Mouse (Mus musculus) midbrain, embryonic 10.5 days (tissue): ENCODE measurements around the gene Lhfpl3. TPM values are rescaled to one million over a fixed set of nuclear protein-coding genes. Genes with fewer than 3 reads are reported as not detected.

ENCODE experiments used
- DNase-seq: peaks from one replicate; pipeline ENCODE4 v3.0.0-alpha.2; 2017; ENCODE audit warnings: low spot score
- H3K27ac ChIP-seq: fragments of 300-500 bp; sonication (generic); replicated peaks from 2 replicates; pipeline ENCODE4 v1.5.1; 2016; ENCODE audit warnings: mild to moderate bottlenecking
- H3K27me3 ChIP-seq: fragments of 300-500 bp; sonication (generic); 2 replicates; pipeline ENCODE4 v1.6.1; 2016; ENCODE audit warnings: low read depth, mild to moderate bottlenecking; ENCODE audit not compliant: poor library complexity, severe bottlenecking
- H3K36me3 ChIP-seq: fragments of 300-500 bp; sonication (generic); 2 replicates; pipeline ENCODE4 v1.6.1; 2016; ENCODE audit warnings: mild to moderate bottlenecking, moderate library complexity
- H3K4me1 ChIP-seq: fragments of 300-500 bp; sonication (generic); 2 replicates; pipeline ENCODE4 v1.6.1; 2016
- H3K4me3 ChIP-seq: fragments of 300-500 bp; sonication (generic); 2 replicates; pipeline ENCODE4 v1.5.1; 2016; ENCODE audit warnings: mild to moderate bottlenecking, moderate library complexity
- H3K9me3 ChIP-seq: fragments of 300-500 bp; sonication (generic); replicated peaks from 2 replicates; pipeline ENCODE4 v1.6.1; 2016; ENCODE audit warnings: mild to moderate bottlenecking
- WGBS: fragments of 180-500 bp; shearing (Covaris S2); methylation state at CpG from one replicate; pipeline ENCODE4 v1.1.7; 2016; 5-methylcytosine and 5-hydroxymethylcytosine counted together
- polyA plus RNA-seq: library from polyadenylated mRNA; unstranded; fragments of >200 nt; fragmentation: Nextera tagmentation; extraction: Ambion mirVana; gene quantifications from 2 replicates; pipeline ENCODE4 v1.2.1, GENCODE M21; 2016

Lhfpl3 gene
- polyA plus RNA-seq, 1 experiment from 2014 or later = 0.30 TPM

GRCm38 (mm10) chr5:23094894-23095293 lies 349.0 kb downstream of the Lhfpl3 start:
- Histone ChIP-seq H3K4me3 (no peak overlapping the region), H3K4me1 (peaks cover 6% of the 10 kb centered on the region), H3K36me3 (no peaks in the 10 kb centered on the region), H3K27me3 (no peaks in the 10 kb centered on the region), H3K27ac (no peak overlapping the region), H3K9me3 (no peaks in the 10 kb centered on the region)
- WGBS = 80% methylated on average over 1 of the region's 1 CpGs
- no peak for DNase-seq

- Histone ChIP-seq H3K9me3 (no peaks in the 10 kb centered on the region), H3K36me3 (no peaks in the 10 kb centered on the region), H3K4me1 (no peaks in the 10 kb centered on the region), H3K4me3 (no peak overlapping the region), H3K27me3 (no peaks in the 10 kb centered on the region), H3K27ac (no peak overlapping the region)
- WGBS = 88% methylated on average over 2 of the region's 2 CpGs
- no peak for DNase-seq
Observed at GRCm38 (mm10) chr5:23106536-23106935, 360.7 kb downstream of the Lhfpl3 start.

GRCm38 (mm10) chr5:23111307-23111706 lies 365.4 kb downstream of the Lhfpl3 start:
- 88% methylated on average over 6 of the region's 6 CpGs for WGBS
- Histone ChIP-seq H3K9me3 (no peaks in the 10 kb centered on the region), H3K27me3 (no peaks in the 10 kb centered on the region), H3K36me3 (no peaks in the 10 kb centered on the region), H3K4me1 (no peaks in the 10 kb centered on the region), H3K4me3 (no peak overlapping the region), H3K27ac (no peak overlapping the region)
- DNase-seq = no peak

GRCm38 (mm10) chr5:23114249-23114648 lies 368.4 kb downstream of the Lhfpl3 start:
- H3K4me3 ChIP-seq = no peak overlapping the region
- no peaks in the 10 kb centered on the region for H3K36me3 ChIP-seq
- DNase-seq = no peak
- no peaks in the 10 kb centered on the region for H3K4me1 ChIP-seq
- H3K27me3 ChIP-seq = no peaks in the 10 kb centered on the region
- no peak overlapping the region for H3K27ac ChIP-seq
- H3K9me3 ChIP-seq = no peaks in the 10 kb centered on the region
- 90% methylated on average over 4 of the region's 4 CpGs for WGBS

GRCm38 (mm10) chr5:23126851-23127250 lies 381.0 kb downstream of the Lhfpl3 start:
- Histone ChIP-seq H3K36me3 (no peaks in the 10 kb centered on the region), H3K27me3 (no peaks in the 10 kb centered on the region), H3K9me3 (no peaks in the 10 kb centered on the region), H3K4me1 (no peaks in the 10 kb centered on the region), H3K4me3 (no peak overlapping the region), H3K27ac (no peak overlapping the region)
- DNase-seq = no peak
- WGBS = 55% methylated on average over 2 of the region's 2 CpGs

- peaks cover 3% of the 10 kb centered on the region; the same call in 1 of the 2 replicates for H3K4me1 ChIP-seq
- no peaks in the 10 kb centered on the region for H3K9me3 ChIP-seq
- no peaks in the 10 kb centered on the region for H3K27me3 ChIP-seq
- no peaks in the 10 kb centered on the region for H3K36me3 ChIP-seq
- H3K4me3 ChIP-seq = no peak overlapping the region
- DNase-seq = no peak
- 85% methylated on average over 9 of the region's 9 CpGs for WGBS
- no peak overlapping the region for H3K27ac ChIP-seq
Observed at GRCm38 (mm10) chr5:23140183-23140921, 394.5 kb downstream of the Lhfpl3 start.

- 90% methylated on average over 4 of the region's 4 CpGs for WGBS
- no peak for DNase-seq
- no peaks in the 10 kb centered on the region for H3K27me3 ChIP-seq
Observed at GRCm38 (mm10) chr5:23153210-23153609, 407.4 kb downstream of the Lhfpl3 start.

GRCm38 (mm10) chr5:23154439-23154838 lies 408.6 kb downstream of the Lhfpl3 start:
- WGBS = 87% methylated on average over 1 of the region's 1 CpGs
- no peak for DNase-seq

More at GRCm38 (mm10) chr5:23153210-23153609, 407.4 kb downstream of the Lhfpl3 start:
- Histone ChIP-seq H3K4me3 (no peak overlapping the region), H3K9me3 (no peaks in the 10 kb centered on the region), H3K4me1 (no peaks in the 10 kb centered on the region), H3K36me3 (no peaks in the 10 kb centered on the region), H3K27ac (no peak overlapping the region)

GRCm38 (mm10) chr5:23165947-23166350 lies 420.1 kb downstream of the Lhfpl3 start:
- DNase-seq = no peak
- Histone ChIP-seq H3K9me3 (no peaks in the 10 kb centered on the region), H3K4me3 (no peak overlapping the region), H3K4me1 (peaks cover 13% of the 10 kb centered on the region), H3K27me3 (no peaks in the 10 kb centered on the region), H3K27ac (0 out of 2 replicates have a peak overlapping the region, but pooled peaks have one; percentile 28), H3K36me3 (no peaks in the 10 kb centered on the region)
- 27% methylated on average over 6 of the region's 6 CpGs for WGBS

More at GRCm38 (mm10) chr5:23154439-23154838, 408.6 kb downstream of the Lhfpl3 start:
- no peaks in the 10 kb centered on the region for H3K4me1 ChIP-seq
- no peak overlapping the region for H3K4me3 ChIP-seq
- no peaks in the 10 kb centered on the region for H3K27me3 ChIP-seq
- H3K9me3 ChIP-seq = no peaks in the 10 kb centered on the region
- no peak overlapping the region for H3K27ac ChIP-seq
- no peaks in the 10 kb centered on the region for H3K36me3 ChIP-seq

GRCm38 (mm10) chr5:23166658-23167057 lies 420.8 kb downstream of the Lhfpl3 start:
- no peak overlapping the region for H3K4me3 ChIP-seq
- no peaks in the 10 kb centered on the region for H3K27me3 ChIP-seq
- H3K4me1 ChIP-seq = peaks cover 13% of the 10 kb centered on the region
- no peak for DNase-seq
- 84% methylated on average over 1 of the region's 1 CpGs for WGBS
- H3K36me3 ChIP-seq = no peaks in the 10 kb centered on the region
- H3K9me3 ChIP-seq = no peaks in the 10 kb centered on the region
- H3K27ac ChIP-seq = no peak overlapping the region

GRCm38 (mm10) chr5:23189633-23190032 lies 443.8 kb downstream of the Lhfpl3 start:
- no peaks in the 10 kb centered on the region for H3K4me1 ChIP-seq
- 90% methylated on average over 6 of the region's 6 CpGs for WGBS

GRCm38 (mm10) chr5:23196879-23197278 lies 451.0 kb downstream of the Lhfpl3 start:
- no peaks in the 10 kb centered on the region for H3K36me3 ChIP-seq
- DNase-seq = no peak
- 92% methylated on average over 4 of the region's 4 CpGs for WGBS
- H3K4me3 ChIP-seq = no peak overlapping the region
- H3K27me3 ChIP-seq = no peaks in the 10 kb centered on the region
- no peak overlapping the region for H3K27ac ChIP-seq
- no peaks in the 10 kb centered on the region for H3K9me3 ChIP-seq
- H3K4me1 ChIP-seq = no peaks in the 10 kb centered on the region

More at GRCm38 (mm10) chr5:23189633-23190032, 443.8 kb downstream of the Lhfpl3 start:
- H3K27me3 ChIP-seq = no peaks in the 10 kb centered on the region
- H3K36me3 ChIP-seq = no peaks in the 10 kb centered on the region
- DNase-seq = no peak
- no peak overlapping the region for H3K27ac ChIP-seq
- H3K9me3 ChIP-seq = no peaks in the 10 kb centered on the region
- no peak overlapping the region for H3K4me3 ChIP-seq

- Histone ChIP-seq H3K9me3 (no peaks in the 10 kb centered on the region), H3K27me3 (no peaks in the 10 kb centered on the region), H3K36me3 (no peaks in the 10 kb centered on the region), H3K27ac (no peak overlapping the region), H3K4me3 (no peak overlapping the region), H3K4me1 (no peaks in the 10 kb centered on the region)
- no peak for DNase-seq
- 76% methylated on average over 5 of the region's 5 CpGs for WGBS
Observed at GRCm38 (mm10) chr5:23213086-23213485, 467.2 kb downstream of the Lhfpl3 start.
